Mouse (Mus musculus): ENCODE data around the gene Sod2.
"Not testable (repeated sequence)": the region's sequence is repeated elsewhere in the genome, so short reads cannot be mapped to it uniquely, and the experiment has no call there.

Sod2 gene

GRCm38 (mm10) chr17:13006546-13006945 is at the start of gene Sod2:
Sod2 (plus strand) TSS chr17:13006846.
- not testable (repeated sequence) for ATAC-seq (ENCODE audit: insufficient number of reproducible peaks, low FRiP score, low TSS enrichment)

GRCm38 (mm10) chr17:12959377-12959776 is 47.3 kb upstream of the Sod2 start:
- ATAC-seq (ENCODE audit: insufficient number of reproducible peaks, low FRiP score, low TSS enrichment): not testable (repeated sequence)

DNA sequence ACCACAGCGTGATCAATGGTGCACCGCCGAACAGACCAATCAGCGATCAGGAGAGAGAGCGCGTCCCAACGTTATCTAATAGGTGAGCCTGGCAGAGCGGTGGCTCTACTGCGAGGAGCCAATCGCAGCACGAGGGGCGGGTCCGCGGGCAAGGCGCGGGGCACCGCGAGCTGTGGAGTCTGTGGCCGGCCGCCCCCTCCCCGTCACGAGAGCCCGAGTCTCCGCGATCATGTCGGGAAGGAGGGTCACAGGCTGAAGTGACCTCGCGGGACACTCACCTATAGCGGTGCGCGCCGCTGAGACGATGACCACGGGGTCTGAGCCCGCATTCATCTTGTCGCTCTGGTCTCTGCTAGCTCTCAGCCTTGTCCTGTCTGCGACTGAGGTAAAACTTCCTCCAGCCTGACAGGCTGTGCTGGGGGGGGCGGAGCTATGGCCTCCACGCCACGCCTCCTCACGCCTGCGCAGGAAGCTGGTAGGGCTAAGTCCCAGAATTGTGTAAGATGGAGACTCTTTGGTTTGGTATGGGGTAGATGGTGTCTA is 46.2 kb upstream of the Sod2 start, which contains the start of gene Acat2:
Gene Acat2 (minus strand): TSS at position 417 of the 543 bp plus-strand sequence.
- peak; percentile 98 for ATAC-seq (ENCODE audit: insufficient number of reproducible peaks, low FRiP score, low TSS enrichment)

DNA sequence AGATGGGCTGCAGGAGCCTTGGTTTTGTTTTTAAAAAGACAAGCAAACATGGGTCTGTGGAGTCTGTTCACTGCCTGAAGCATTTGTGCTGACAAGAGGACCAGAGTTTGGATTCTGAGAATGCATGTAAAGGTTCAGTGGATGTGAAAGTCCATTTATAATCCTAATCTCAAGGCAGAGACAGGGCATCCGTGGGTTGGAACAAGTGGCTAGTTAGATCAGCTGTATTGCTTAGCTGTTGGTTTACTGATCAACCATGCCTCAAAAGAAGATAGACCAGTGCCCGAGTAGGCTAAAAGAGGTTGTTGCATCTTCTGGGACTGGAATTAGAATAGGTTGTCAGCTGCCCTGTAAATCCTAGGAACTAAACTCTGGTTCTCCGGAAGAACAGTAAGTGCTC is 43.2 kb upstream of the Sod2 start:
- no peak for ATAC-seq (ENCODE audit: insufficient number of reproducible peaks, low FRiP score, low TSS enrichment)

- ATAC-seq (ENCODE audit: insufficient number of reproducible peaks, low FRiP score, low TSS enrichment): no peak
Observed at GRCm38 (mm10) chr17:12967173-12967572, 39.5 kb upstream of the Sod2 start.

DNA sequence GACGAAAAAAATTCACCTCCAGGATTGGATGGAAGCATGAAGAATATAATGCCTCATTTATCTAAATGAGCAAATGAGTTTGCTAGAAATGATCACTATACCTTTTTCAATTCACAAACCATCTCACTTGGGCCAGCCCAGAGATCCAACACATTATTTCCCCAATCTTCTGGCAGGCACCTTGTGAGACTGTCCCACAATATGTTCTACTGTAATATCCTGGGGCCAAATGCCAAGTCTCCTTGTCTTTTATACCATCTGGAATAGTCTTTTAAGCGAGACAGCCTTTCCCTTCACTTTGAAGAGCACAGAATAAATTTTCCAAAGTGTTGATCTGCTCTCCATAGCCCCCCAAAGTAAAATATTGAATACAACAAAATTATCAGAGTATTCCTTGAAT is 32.8 kb upstream of the Sod2 start:
- no peak for ATAC-seq (ENCODE audit: insufficient number of reproducible peaks, low FRiP score, low TSS enrichment)

GRCm38 (mm10) chr17:12978546-12978945 is 28.1 kb upstream of the Sod2 start:
- no peak for ATAC-seq (ENCODE audit: insufficient number of reproducible peaks, low FRiP score, low TSS enrichment)

DNA sequence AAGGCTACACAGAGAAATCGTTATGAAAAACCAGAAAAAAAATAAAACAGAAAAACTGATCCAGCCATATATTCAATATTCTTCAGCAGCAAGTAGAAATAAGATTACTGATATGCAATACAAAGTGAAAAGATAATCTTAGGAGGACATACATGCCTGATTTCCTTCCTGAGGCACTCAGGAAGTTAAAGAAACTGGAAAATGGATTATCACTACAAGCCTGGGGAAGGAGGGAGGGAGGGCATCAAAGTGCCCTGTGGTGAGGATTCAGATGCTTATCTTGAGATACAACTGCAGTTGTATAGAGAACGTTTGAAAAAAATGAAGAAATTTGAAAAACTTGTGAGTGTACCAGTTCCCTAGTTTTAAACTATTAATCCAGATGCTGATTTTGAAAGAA is 22.7 kb upstream of the Sod2 start:
- no peak for ATAC-seq (ENCODE audit: insufficient number of reproducible peaks, low FRiP score, low TSS enrichment)

GRCm38 (mm10) chr17:12988096-12988495 is 18.6 kb upstream of the Sod2 start:
- not testable (repeated sequence) for ATAC-seq (ENCODE audit: insufficient number of reproducible peaks, low FRiP score, low TSS enrichment)

GRCm38 (mm10) chr17:12990567-12991145 is 16.0 kb upstream of the Sod2 start:
- ATAC-seq (ENCODE audit: insufficient number of reproducible peaks, low FRiP score, low TSS enrichment): no peak

DNA sequence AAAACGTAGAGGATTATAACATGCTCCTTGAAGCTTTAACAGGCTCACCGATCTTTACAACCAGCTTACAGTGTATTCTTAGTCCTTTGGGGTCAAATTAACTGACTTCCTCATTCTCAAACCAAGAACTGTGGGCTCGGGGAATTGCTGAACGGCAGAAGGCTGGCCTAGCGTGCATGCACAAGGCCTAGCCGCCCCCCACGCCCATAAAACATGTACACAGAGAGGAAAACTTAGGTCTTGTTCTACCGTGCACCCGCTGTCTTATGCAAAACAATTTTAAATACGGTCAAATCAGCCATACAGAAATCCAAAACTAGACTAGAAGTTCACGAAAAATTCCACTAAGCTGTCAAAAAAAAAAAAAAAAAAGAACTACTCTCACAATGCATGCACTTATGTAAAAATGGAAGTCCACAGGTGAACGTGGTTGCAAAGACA is 15.4 kb upstream of the Sod2 start:
- no peak for ATAC-seq (ENCODE audit: insufficient number of reproducible peaks, low FRiP score, low TSS enrichment)

- ATAC-seq (ENCODE audit: insufficient number of reproducible peaks, low FRiP score, low TSS enrichment): peak; percentile 77
Observed at GRCm38 (mm10) chr17:12991635-12992358, 14.8 kb upstream of the Sod2 start.

DNA sequence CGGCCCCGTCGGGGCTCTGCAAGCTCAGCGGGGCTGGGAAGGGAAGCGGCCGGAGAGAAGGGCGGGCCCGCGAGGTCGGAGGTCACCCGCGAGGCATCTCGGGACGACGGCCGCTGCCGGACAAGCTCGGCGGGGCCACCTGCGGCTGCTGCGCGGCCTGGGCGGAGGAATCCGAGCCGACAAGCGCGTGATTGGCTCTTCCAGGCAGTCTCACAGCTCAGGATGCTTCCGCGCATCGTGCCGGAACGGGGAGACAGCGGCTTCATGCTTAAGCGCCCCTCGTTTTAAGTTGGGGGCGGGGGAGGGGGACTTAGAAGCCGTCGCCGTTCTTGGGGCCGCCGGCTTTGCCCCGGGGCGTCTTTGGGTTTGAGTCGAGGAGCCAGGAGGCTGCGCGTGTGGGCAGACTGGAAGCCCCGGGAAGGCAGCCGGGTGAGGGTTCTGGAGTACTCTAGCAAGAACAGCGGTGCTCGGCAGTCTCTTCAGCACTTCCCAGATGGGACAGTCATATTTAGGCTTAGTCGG is 14.1 kb upstream of the Sod2 start:
- peak; percentile 88 for ATAC-seq (ENCODE audit: insufficient number of reproducible peaks, low FRiP score, low TSS enrichment)

- ATAC-seq (ENCODE audit: insufficient number of reproducible peaks, low FRiP score, low TSS enrichment): no peak
Observed at GRCm38 (mm10) chr17:12994069-12994468, 12.6 kb upstream of the Sod2 start, which contains the start of gene Wtap. Wtap (minus strand) TSS chr17:12994169.

- ATAC-seq (ENCODE audit: insufficient number of reproducible peaks, low FRiP score, low TSS enrichment): no peak
Observed at GRCm38 (mm10) chr17:12996345-12996744, 10.3 kb upstream of the Sod2 start.

DNA sequence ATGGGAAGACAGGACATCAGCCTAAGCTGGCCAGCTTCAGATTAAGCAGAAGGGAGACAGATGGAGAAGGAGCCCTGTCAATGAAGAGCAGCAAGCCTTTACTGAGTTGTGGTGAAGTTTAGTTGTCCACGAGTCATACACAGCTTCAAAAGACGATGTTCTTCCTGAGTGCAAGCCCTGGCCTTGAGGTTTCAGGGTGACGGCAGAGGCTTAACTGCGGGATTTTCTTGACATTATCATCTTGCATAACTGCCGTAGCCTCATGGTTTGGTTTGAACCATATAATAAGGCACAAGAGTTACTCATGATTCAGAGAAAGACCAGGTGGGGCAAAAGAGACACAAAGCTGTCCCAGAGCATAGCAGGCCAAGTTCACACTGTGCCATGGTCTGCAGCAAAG is 8.8 kb upstream of the Sod2 start:
- ATAC-seq (ENCODE audit: insufficient number of reproducible peaks, low FRiP score, low TSS enrichment): no peak

GRCm38 (mm10) chr17:12999069-12999468 is 7.6 kb upstream of the Sod2 start:
- ATAC-seq (ENCODE audit: insufficient number of reproducible peaks, low FRiP score, low TSS enrichment): no peak

DNA sequence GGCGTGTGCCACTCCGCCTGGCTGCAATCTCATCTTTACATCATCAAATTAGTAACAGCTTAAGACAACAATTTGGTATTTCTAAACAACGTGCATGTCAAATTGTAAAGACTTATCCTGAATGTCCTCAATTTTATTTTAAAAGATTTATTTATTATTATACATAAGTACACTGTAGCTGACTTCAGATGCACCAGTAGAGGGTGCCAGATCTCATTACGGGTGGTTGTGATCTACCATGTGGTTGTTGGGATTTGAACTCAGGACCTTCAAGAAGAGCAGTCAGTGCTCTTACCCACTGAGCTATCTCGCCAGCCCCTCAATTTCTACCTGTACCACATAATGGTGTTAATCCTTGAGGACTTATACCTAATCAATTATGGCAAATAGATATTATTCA is 4.4 kb upstream of the Sod2 start:
- not testable (repeated sequence) for ATAC-seq (ENCODE audit: insufficient number of reproducible peaks, low FRiP score, low TSS enrichment)

DNA sequence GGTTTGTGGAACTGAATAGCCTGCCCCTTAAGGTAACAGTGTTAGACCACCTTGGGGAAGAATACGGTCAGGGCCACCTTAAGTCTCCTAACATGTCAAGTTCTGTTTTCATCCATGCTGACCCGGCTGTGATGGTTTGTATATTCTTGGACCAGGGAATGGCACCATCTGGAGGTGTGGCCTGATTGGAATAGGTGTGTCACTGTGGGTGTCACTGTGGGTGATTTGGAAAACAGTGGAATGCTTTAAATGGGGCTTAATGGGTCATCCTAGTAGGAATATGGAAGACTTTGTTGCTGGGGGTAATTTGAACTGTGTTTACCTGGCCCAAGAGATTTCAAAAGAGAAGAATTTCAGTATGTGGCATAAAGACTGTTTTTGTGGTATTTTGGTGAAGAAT is 2.2 kb upstream of the Sod2 start:
- not testable (repeated sequence) for ATAC-seq (ENCODE audit: insufficient number of reproducible peaks, low FRiP score, low TSS enrichment)

DNA sequence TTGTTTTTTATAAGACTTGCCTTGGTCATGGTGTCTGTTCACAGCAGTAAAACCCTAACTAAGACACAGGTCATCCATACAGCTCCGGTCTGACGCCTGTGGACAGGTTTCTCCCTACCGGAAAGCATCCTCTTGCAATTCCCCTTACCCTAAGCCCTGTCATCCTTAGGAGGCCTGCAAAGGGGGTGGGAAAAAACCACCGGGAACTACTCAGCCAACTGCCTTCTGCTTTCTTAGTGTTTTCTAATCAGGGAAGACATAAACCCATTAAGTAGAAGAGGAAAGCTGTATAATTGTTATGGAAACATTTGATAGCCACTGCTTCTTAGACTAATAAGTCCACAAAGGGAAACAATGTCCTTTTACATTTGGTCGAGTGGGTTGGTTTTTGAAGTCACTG is 338 bp downstream of the Sod2 start:
- no peak for ATAC-seq (ENCODE audit: insufficient number of reproducible peaks, low FRiP score, low TSS enrichment)

GRCm38 (mm10) chr17:13007730-13008425 is 1.2 kb downstream of the Sod2 start:
- peak; percentile 97 for ATAC-seq (ENCODE audit: insufficient number of reproducible peaks, low FRiP score, low TSS enrichment)

Data from cerebellum, adult (tissue).